Mouse (Mus musculus) thymus, adult 2 months (tissue): ENCODE results near the gene Trim66.

Experiments used
- CTCF ChIP-seq: fragments of 200-500 bp; IDR thresholded peaks from 2 replicates; pipeline ENCODE4 v1.5.1; 2012; ENCODE audit warnings: mild to moderate bottlenecking, control low read depth, low read length, moderate library complexity, borderline replicate concordance; ENCODE audit not compliant: control insufficient read depth, poor library complexity, insufficient read depth; ENCODE audit errors: extremely low read depth
- POLR2A ChIP-seq: fragments of 200-500 bp; IDR thresholded peaks from 2 replicates; pipeline ENCODE4 v1.6.1; 2012; ENCODE audit warnings: mild to moderate bottlenecking, low read length, control low read depth, moderate library complexity; ENCODE audit not compliant: control insufficient read depth, poor library complexity, insufficient read depth; ENCODE audit errors: extremely low read depth

DNA sequence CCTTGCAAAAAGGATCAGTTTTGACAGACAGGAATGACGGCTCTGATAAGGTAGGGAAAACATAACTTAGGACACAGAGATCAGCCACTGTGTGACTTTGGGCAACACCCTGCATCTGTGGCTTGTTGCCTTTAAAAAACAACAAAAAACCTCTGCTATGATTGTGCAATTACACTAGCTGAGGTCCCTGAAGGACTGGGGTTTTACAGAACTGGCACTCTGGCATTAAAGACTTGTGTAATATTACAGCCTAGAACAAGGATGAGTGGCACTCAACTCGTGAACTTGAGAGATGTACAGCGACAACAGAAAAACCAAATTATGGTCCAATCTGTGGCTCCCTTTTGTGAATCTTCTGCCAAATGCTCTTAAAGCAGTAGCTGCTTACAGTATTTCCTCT lies 16.8 kb upstream of the Trim66 start:
- TF ChIP-seq CTCF, result no peak
- no peak for TF ChIP-seq POLR2A
